Mouse (Mus musculus): Measurements from ENCODE around the gene Maff. TPM values are rescaled to one million over a fixed set of nuclear protein-coding genes. Genes with fewer than 3 reads are reported as not detected.

The Maff gene
- polyA plus RNA-seq, 1 experiment from 2014 or later = 3.9 TPM

DNA sequence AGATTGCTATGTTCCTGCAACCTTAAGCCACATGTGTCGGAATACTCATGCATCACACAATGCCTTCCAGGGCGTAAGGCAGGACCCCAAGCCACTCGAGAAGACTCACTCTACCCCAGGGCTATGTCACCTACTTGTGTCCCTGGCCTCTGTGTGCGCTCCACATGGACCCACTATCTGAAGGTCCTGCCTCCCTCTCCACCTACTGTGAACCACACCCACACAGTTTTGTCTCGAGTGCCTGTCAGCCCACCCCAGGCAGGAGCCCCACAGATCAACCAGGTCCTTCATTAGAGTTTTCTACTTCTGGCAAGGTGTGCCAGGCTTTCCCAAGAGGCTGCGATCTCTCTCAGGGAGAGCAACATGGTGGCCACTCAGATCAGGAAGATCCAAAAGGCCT, 48.9 kb downstream of the Maff start:
- H3K9ac ChIP-seq (ENCODE audit: low read length) = no peak overlapping the region

DNA sequence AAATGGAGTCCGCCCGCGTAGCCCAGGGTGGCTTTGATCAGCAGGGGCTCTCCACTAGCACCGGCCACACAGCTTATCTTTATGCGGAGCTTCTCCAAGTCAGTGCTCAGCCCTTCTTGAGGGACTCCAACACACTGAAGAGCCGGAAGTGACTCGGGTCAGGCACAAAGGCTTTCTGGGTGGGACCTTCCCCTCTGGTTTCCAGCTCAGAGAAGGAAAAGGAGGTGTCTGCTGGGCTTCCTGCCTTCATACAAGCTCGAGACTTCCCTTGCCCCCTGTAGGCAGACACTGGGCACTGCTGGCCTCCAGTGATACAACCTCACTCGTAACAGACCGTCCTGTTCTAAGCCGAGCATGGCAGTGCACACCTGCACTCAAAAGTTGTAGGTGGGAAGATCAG, 50.3 kb downstream of the Maff start:
- Histone ChIP-seq H3K36me3 (ENCODE audit: control insufficient read depth, insufficient read depth) (peaks cover 4% of the 10 kb centered on the region), H3K4me3 (ENCODE audit: low read length) (peak overlapping the region; percentile 31), H3K9ac (ENCODE audit: low read length) (0 out of 2 replicates have a peak overlapping the region, but pooled peaks have one; percentile 30), H3K27ac (ENCODE audit: low read length) (peak overlapping the region; percentile 65; the same call in 1 of the 2 replicates), H3K27me3 (ENCODE audit: control insufficient read depth, insufficient read depth, low read length) (no peaks in the 10 kb centered on the region), H3K4me2 (ENCODE audit: low read depth, low read length) (peak overlapping the region; percentile 45), H3K9me3 (replicated peaks; ENCODE audit: control insufficient read depth, low read length) (no peaks in the 10 kb centered on the region), H3K4me1 (ENCODE audit: control insufficient read depth, insufficient read depth, low read length) (peaks cover 80% of the 10 kb centered on the region)
- 66% methylated on average over 11 of the region's 11 CpGs for WGBS
- no peak for ATAC-seq (replicated peaks; ENCODE audit: extremely low read depth, insufficient read depth, low FRiP score)

More for the DNA sequence above, 48.9 kb downstream of the Maff start:
- Histone ChIP-seq H3K27me3 (ENCODE audit: control insufficient read depth, insufficient read depth, low read length) (no peaks in the 10 kb centered on the region), H3K4me2 (ENCODE audit: low read depth, low read length) (peak overlapping the region; percentile 45; the same call in 1 of the 2 replicates), H3K36me3 (ENCODE audit: control insufficient read depth, insufficient read depth) (peaks cover 4% of the 10 kb centered on the region), H3K4me1 (ENCODE audit: control insufficient read depth, insufficient read depth, low read length) (peaks cover 79% of the 10 kb centered on the region), H3K9me3 (replicated peaks; ENCODE audit: control insufficient read depth, low read length) (no peaks in the 10 kb centered on the region), H3K4me3 (ENCODE audit: low read length) (no peak overlapping the region), H3K27ac (ENCODE audit: low read length) (no peak overlapping the region)
- ATAC-seq (replicated peaks; ENCODE audit: extremely low read depth, insufficient read depth, low FRiP score) = no peak
- WGBS = 62% methylated on average over 6 of the region's 6 CpGs

DNA sequence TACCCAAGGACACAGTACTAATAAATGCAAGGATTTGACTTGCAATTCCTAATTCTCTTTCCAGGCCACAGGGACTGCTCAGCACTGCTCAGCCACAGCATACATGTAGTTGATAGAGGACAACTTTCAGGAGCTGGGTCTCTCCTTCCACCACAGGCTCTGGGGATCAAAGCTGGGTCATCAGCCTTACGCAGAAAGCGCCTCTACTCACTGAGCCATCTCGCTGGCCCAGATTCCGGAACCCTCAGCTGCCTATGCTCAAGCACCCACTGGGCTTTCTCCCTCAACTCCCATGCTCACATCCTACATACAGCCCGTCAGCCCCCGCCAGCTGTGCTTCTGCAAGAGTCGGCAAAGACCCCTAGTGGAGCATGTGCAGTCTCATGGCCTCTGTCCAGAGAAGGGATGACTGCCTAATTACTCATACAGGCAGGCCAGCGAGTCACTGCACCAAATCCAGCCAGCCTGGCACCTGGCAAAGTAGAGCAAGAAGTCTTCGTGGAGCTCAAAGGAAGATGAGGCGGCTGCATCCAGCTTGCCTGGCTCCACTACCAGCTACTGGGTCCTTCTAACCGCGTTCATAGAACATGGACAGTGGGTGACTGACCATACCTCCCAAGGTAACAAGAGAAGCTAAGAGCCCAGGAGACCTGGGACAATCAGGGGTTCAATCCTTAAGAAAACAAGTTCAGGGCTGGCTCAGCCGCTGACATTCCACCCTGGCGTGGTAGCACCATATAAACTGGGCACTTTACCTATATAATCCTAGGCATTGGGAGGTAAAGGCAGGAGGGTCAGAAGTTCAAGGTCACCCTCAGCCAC, 53.0 kb downstream of the Maff start:
- Histone ChIP-seq H3K9me3 (replicated peaks; ENCODE audit: control insufficient read depth, low read length) (no peaks in the 10 kb centered on the region), H3K27ac (ENCODE audit: low read length) (peak overlapping the region; percentile 52), H3K4me3 (ENCODE audit: low read length) (no peak overlapping the region), H3K4me1 (ENCODE audit: control insufficient read depth, insufficient read depth, low read length) (peaks cover 70% of the 10 kb centered on the region), H3K4me2 (ENCODE audit: low read depth, low read length) (peak overlapping the region; percentile 97; the same call in 1 of the 2 replicates), H3K36me3 (ENCODE audit: control insufficient read depth, insufficient read depth) (peaks cover 4% of the 10 kb centered on the region), H3K27me3 (ENCODE audit: control insufficient read depth, insufficient read depth, low read length) (no peaks in the 10 kb centered on the region), H3K9ac (ENCODE audit: low read length) (peak overlapping the region; percentile 78)
- 62% methylated on average over 14 of the region's 14 CpGs for WGBS
- no peak for ATAC-seq (replicated peaks; ENCODE audit: extremely low read depth, insufficient read depth, low FRiP score)

DNA sequence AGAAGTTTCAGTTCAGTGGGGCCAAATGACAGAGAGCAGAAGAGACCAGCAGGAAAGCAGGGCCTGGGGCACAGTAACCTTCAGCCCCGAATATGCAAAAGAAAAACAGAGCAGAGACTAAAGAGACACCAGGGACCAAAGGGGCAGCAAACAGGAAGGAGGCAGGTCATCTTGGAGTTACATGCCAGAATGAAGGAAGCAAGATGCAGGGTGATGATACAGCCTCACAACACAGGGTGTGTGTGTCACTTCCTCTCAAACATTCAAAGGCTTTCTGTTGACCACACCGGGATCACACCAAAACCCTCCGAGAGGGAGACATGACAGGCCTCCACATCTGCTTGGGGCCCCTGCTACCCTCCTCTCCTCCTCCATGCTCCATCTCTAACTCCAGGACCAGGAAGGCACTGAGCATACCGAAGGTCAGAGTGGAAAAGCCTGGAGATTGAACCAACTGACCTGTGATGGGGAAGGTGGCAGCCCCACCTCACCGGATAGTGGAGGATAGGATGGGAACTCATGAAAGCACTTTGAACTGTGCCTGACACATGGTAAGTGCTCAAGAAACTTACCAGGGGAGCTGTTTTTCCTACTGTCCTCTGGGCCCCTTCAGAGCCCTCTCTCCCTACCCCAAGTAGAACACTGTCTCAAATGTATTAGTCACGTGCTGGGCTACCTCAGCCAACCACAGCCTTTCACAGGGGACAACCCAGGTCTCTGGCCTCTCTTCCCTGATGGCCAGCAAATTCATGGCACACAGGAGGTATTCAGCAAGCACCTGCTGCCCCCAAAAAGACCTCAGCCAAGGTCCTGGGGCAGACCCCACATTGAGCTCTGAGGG, 53.9 kb downstream of the Maff start:
- Histone ChIP-seq H3K4me2 (ENCODE audit: low read depth, low read length) (peak overlapping the region; percentile 97), H3K27me3 (ENCODE audit: control insufficient read depth, insufficient read depth, low read length) (no peaks in the 10 kb centered on the region), H3K4me3 (ENCODE audit: low read length) (peak overlapping the region; percentile 24), H3K36me3 (ENCODE audit: control insufficient read depth, insufficient read depth) (peaks cover 4% of the 10 kb centered on the region), H3K4me1 (ENCODE audit: control insufficient read depth, insufficient read depth, low read length) (peaks cover 61% of the 10 kb centered on the region), H3K27ac (ENCODE audit: low read length) (peak overlapping the region; percentile 92), H3K9ac (ENCODE audit: low read length) (peak overlapping the region; percentile 78), H3K9me3 (replicated peaks; ENCODE audit: control insufficient read depth, low read length) (no peaks in the 10 kb centered on the region)
- WGBS = 41% methylated on average over 6 of the region's 6 CpGs
- no peak for ATAC-seq (replicated peaks; ENCODE audit: extremely low read depth, insufficient read depth, low FRiP score)

DNA sequence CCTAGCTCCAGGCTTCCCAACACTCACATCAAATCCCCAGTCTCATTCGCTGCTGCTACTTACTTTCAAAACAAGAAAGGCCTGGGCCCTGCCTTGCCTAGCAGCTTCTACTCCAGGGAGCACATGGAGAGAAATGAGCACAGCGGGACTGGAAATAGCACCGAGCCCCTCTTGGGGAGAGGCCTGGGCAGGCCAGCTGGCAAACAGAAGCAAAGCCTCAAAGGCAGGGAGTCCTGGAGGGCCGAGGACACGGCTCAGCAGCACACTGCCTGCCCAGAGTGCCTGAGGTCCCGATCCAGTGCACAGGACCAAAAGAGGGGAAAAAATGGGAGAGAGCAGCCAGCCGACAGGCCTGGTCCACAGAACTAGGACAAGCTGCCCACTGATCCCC, 54.5 kb downstream of the Maff start:
- ATAC-seq (replicated peaks; ENCODE audit: extremely low read depth, insufficient read depth, low FRiP score) = no peak
- Histone ChIP-seq H3K4me1 (ENCODE audit: control insufficient read depth, insufficient read depth, low read length) (peaks cover 55% of the 10 kb centered on the region), H3K4me3 (ENCODE audit: low read length) (peak overlapping the region; percentile 24), H3K9me3 (replicated peaks; ENCODE audit: control insufficient read depth, low read length) (no peaks in the 10 kb centered on the region), H3K9ac (ENCODE audit: low read length) (peak overlapping the region; percentile 78), H3K4me2 (ENCODE audit: low read depth, low read length) (peak overlapping the region; percentile 97), H3K27me3 (ENCODE audit: control insufficient read depth, insufficient read depth, low read length) (no peaks in the 10 kb centered on the region), H3K36me3 (ENCODE audit: control insufficient read depth, insufficient read depth) (peaks cover 4% of the 10 kb centered on the region), H3K27ac (ENCODE audit: low read length) (peak overlapping the region; percentile 92)
- 31% methylated on average over 7 of the region's 7 CpGs for WGBS

DNA sequence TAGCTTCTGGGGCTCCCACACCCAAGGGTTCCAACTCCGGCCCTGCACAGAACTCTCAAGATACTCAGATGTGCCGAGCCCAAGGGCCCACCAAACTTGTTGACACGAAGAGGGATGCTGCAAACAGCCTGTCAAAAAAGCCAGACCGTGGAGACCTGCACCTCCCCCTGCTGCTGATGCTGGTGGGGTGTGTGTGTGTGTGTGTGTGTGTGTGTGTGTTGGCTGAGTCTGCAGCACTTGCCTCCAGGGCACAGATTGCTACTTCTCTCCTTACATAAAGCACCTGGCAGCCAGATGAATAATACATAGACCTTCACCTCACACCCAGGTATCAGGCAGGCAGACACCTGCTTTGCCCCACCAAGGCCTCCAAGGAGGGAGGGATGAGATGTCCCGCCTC, 55.8 kb downstream of the Maff start:
- ATAC-seq (replicated peaks; ENCODE audit: extremely low read depth, insufficient read depth, low FRiP score) = no peak
- Histone ChIP-seq H3K4me2 (ENCODE audit: low read depth, low read length) (peak overlapping the region; percentile 97), H3K36me3 (ENCODE audit: control insufficient read depth, insufficient read depth) (peaks cover 3% of the 10 kb centered on the region), H3K27ac (ENCODE audit: low read length) (peak overlapping the region; percentile 85), H3K9ac (ENCODE audit: low read length) (peak overlapping the region; percentile 99), H3K9me3 (replicated peaks; ENCODE audit: control insufficient read depth, low read length) (no peaks in the 10 kb centered on the region), H3K27me3 (ENCODE audit: control insufficient read depth, insufficient read depth, low read length) (no peaks in the 10 kb centered on the region), H3K4me3 (ENCODE audit: low read length) (peak overlapping the region; percentile 100), H3K4me1 (ENCODE audit: control insufficient read depth, insufficient read depth, low read length) (peaks cover 58% of the 10 kb centered on the region)
- 8% methylated on average over 5 of the region's 5 CpGs for WGBS

DNA sequence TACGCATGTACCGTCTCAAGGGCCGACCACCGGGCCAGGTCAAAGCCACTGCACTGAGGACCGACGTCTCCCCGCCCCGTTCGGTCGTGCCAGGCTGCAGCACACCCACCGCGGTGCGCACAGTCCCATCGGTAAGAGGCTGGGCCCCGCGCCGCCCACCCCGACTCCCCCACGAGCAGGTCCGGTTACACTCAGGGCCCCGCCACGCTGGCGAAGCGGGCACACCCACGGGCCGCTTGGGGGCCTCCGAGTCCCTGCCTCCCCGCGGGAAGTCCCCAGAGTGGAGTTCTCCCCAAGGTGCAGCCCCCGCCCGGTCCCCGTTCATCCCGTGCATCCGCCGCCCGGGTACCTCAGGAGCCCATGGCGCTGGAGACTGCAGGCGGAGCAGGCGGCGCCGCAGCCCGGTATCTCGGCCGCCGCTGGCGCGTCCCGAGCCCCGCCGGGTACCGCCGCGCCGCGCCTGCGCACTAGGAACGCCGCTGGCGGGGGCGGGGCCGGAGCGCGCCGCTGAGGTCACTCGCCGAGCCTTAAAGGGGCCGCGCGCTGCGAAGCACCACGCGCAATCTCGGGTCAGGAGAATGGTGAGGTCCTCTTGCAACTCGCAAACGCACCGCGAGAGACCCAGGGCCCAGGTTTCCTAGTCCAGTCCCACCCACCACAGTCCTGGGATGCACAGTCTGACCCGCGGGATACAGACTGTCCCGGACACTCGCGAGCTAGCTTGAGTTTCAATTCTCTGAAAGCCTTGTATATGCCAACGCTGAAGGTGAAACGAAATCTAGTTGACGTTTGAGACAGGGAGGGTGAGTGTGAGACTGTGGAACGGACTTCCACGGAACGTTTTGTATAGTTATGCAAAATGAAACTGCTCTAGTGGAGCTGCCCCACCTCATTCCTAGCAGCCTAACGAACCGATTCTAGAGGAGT, 56.7 kb downstream of the Maff start, which contains the start of gene Tmem184b:
TSS of gene Tmem184b (minus strand) at position 734 of the 927 bp plus-strand sequence.
- under 1% methylated on average over 87 of the region's 90 CpGs for WGBS
- peak within 1 kb of the TSS; percentile 97 for H3K4me2 ChIP-seq (ENCODE audit: low read depth, low read length)
- H3K4me1 ChIP-seq (ENCODE audit: control insufficient read depth, insufficient read depth, low read length) = peaks cover 58% of the 10 kb centered on the region
- no peaks in the 10 kb centered on the region for H3K36me3 ChIP-seq (ENCODE audit: control insufficient read depth, insufficient read depth)
- H3K9ac ChIP-seq (ENCODE audit: low read length) = peak within 1 kb of the TSS; percentile 99
- peak within 1 kb of the TSS; percentile 100 for H3K4me3 ChIP-seq (ENCODE audit: low read length)
- peak; percentile 90 for ATAC-seq (replicated peaks; ENCODE audit: extremely low read depth, insufficient read depth, low FRiP score)
- H3K9me3 ChIP-seq (replicated peaks; ENCODE audit: control insufficient read depth, low read length) = no peaks in the 10 kb centered on the region
- peak within 1 kb of the TSS; percentile 85 for H3K27ac ChIP-seq (ENCODE audit: low read length)
- no peaks in the 10 kb centered on the region for H3K27me3 ChIP-seq (ENCODE audit: control insufficient read depth, insufficient read depth, low read length)

DNA sequence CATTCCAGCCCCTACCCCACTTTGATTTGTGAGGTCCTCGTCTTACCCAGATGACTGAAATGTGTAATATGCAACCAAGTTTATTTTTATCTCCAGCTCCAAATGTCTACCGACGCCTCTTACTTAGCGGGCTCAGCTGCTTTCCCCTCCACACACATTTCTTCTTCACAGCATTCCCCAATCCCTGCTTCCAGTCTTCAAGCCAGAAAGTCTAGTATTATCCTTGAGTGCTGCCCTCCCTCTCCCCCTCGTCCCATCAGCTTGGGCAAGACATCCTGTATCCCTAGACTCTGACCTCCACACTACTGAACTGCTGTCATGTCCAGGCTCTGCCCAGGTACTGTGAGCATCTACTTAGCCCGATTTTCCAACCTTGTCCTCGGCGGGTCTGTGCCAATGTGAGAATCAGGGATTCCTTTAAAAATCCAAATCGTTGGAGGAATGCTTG, 57.4 kb downstream of the Maff start:
- Histone ChIP-seq H3K27me3 (ENCODE audit: control insufficient read depth, insufficient read depth, low read length) (no peaks in the 10 kb centered on the region), H3K4me2 (ENCODE audit: low read depth, low read length) (peak overlapping the region; percentile 83), H3K36me3 (ENCODE audit: control insufficient read depth, insufficient read depth) (no peaks in the 10 kb centered on the region), H3K9ac (ENCODE audit: low read length) (peak overlapping the region; percentile 99), H3K9me3 (replicated peaks; ENCODE audit: control insufficient read depth, low read length) (no peaks in the 10 kb centered on the region), H3K27ac (ENCODE audit: low read length) (peak overlapping the region; percentile 85), H3K4me3 (ENCODE audit: low read length) (peak overlapping the region; percentile 100), H3K4me1 (ENCODE audit: control insufficient read depth, insufficient read depth, low read length) (peaks cover 54% of the 10 kb centered on the region)
- no peak for ATAC-seq (replicated peaks; ENCODE audit: extremely low read depth, insufficient read depth, low FRiP score)
- WGBS = 18% methylated on average over 9 of the region's 9 CpGs

All from heart, embryonic 16.5 days (tissue).